Mouse (Mus musculus): Measurements from ENCODE around the gene Clec4e. TPM values are rescaled to one million over a fixed set of nuclear protein-coding genes. Genes with fewer than 3 reads are reported as not detected.
"Not testable (repeated sequence)": the region's sequence is repeated elsewhere in the genome, so short reads cannot be mapped to it uniquely, and the experiment has no call there.

Gene Clec4e
- not detected in 2 replicates for total RNA-seq (2021)
- long read RNA-seq = 0 reads

DNA sequence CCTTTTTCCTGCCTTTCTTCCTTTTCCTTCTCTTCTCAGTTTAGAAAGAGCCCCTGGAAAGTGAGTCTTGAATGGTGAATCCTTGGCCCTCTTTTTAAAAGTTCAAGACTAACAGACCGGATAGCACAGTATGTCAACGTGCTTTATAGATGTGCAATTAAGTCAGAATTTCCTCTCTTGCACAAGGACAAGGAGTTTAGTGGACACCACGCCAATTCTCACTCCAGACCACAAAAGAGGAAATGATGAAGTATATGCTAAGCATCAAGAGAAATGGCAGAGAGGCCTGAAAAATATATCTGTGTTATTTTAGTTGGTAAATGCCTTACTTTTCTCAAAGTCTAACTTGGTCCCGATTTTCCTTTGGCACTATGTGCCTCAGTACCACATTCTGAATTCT lies at the start of gene Clec4e:
Clec4e (minus strand) TSS at position 118 of the 400 bp plus-strand sequence.
- no peak for DNase-seq

DNA sequence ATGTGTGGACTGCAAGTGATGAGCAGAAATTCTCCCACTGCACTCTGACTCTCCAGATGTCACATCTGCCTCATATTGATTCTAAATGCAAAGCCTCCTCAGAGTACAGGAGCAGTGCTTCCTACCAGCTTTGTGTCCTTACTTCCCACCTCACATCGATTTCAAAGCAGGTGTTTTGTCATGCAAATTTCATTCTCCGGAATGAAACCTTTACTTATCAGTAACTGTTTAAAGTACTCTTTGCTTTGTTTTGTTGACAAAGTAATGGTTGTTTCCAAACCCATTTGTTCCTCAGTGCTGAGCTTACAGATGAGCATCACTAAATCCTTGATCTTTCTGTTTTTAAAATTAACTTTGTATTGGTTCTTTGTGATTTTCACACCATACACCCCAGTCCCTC lies 42.8 kb upstream of the Clec4e start:
- DNase-seq = no peak

DNA sequence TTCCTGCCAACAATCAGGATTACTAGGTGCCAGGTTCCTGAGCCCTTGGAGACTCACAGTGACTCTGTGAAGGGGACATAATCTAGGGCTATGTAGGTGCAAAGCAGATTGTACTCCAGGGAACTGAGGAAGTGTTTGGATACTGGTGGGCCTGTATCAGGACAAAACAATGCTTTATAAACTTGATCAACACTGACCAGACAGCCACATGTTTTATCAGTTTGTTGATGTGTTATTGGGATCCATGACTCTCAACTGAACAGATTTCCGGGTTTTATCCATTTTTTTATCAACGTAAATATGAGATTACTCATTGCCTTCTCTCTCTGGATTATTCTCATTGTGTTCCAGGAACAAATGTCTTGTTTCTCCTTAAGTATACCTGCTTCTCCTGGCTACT lies 18.4 kb upstream of the Clec4e start, which contains the start of gene Vmn2r19:
Vmn2r19 (plus strand) TSS at position 301 of the 400 bp plus-strand sequence.
- DNase-seq = no peak

DNA sequence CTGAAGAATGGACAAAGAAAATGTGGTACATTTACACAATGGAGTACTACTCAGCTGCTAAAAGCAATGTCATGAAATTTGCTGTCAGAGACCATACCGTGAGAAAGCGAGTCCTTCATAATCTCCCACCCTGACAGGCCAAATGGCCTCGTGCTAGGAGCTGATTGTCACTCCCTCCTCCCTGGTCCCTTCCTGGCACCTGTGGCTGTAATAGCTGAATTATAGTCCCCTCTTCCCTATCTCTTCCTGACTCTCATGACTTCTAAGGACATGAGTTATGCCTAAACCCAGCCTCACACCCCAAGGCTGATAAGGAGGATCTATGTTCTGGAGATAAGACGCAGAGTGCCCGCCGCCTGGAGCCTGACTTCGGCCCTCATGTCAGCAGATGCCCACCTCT lies 16.6 kb upstream of the Clec4e start:
- not testable (repeated sequence) for DNase-seq

DNA sequence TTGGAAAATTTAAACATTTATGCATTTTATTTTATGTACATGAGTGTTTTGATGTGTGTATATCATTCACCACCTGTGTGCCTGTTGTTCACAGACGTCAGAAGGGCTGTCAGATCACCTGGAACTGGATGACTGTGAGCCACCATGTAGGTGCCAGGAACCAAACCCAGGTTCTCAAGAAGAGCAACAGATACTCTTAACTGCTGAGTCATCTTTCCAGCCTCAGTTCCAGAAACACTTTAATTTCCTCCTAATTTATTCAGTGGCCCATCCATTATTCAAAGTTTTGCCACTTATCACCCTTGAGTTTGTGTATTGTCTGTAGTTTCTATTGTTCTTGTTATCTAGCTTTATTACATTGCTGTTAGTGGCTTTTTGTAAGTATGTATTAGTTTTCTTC lies 7.0 kb upstream of the Clec4e start:
- DNase-seq = no peak

DNA sequence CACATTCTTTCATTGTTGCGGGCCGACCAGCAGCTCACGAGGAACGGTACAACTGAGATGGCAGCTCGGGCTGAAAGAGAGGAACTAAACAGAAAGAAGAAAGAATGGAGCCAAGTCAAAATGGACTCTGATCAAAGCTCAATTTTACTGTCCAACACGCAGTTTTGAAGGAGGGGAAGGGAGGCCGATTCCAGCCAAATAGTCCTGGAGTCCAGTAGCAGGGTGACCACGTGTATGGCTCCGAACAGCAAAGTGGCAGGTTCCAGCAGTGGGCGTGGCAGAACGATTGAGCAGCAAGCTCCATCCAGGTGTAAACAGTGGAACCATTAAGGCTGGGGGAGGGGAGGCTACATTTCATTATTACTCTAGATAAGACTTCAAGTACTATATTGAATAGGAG lies 3.8 kb upstream of the Clec4e start:
- not testable (repeated sequence) for DNase-seq

DNA sequence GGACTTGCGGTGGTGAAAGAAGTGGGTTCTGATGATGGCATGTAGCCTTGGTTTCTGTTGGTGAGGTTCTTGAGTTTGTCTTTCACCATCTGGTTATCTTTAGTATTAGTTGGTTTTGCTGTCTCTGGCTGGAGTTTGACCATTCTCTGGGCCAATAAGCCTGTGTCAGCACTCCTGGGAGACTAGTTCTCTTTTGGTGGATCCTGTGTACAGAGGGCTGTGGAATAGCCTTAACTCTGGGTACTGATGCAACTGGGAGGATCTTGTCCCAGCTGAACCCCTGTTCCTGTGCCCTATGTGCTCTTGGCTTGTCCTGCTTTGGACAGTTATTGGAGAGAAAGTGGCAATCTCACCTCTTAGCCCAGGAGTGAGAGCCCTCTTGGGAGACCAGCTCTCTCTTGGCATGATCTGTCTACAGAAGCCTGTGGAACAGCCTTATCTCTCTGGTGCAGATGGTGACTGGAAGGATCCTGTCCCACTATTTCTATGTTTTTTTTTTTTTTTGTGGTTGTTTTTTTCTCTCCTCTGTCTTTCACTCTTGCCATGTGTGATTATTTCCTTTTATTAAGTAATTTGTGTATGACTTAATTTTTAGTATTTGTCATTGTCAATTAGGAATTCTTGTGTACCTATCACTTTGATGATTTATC lies 3.2 kb upstream of the Clec4e start:
- DNase-seq = no peak

DNA sequence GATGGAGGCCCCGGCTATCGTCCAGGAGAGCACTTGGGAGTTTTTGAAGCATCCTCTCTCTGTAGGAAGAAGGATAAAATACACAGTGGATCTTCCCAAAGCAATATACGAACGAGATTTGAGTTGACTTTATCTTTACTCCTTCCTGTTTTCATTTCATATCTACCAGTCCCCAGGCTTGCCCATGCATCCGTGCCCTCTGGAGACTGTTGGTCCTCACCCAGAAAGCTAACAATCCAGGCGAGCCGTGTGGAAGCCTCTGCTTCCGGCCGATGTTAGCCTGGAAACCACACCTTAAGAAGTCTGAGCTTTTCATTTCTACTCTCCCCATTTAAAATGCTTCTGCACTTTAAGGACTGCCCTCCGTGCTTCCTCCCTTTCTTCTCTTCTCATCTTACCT lies 739 bp downstream of the Clec4e start:
- DNase-seq = no peak

DNA sequence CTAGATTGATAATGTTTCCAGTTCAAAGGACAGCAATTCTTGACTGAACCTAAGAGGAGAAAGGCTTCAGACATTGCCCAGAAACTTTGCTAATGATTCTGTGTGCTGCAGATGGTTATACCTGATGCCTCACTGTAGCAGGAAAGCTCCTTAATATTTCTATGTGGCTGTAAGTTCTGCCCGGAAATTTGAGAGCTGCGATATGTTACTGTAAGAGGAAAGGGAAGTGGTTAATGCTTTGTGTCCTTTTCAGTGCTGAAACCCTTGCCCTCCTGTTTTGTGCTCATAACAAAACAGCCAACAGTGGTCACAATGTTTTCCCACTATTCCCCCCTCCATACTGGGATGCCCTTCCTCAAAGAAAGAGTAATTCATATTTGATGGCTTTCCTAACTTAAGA lies 3.4 kb downstream of the Clec4e start:
- DNase-seq = no peak

DNA sequence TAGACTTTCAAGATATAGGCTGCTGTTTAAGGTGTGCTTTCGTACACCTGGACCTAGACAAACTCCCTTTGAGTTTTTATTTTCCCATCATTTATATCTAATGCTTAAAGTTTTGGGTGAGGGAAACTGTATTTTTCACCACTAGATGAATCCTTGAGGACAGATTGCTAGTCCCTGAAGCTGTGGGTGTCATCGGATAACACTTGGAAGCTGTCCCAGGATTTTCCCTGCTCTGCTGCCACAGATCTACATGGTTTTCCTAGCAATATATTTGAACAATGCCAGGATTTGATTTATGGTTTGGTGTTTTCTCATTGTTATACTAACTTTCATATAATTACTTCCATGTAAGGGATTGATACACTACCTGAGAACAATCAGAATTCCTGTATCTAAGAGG lies 10.2 kb downstream of the Clec4e start:
- DNase-seq = no peak

DNA sequence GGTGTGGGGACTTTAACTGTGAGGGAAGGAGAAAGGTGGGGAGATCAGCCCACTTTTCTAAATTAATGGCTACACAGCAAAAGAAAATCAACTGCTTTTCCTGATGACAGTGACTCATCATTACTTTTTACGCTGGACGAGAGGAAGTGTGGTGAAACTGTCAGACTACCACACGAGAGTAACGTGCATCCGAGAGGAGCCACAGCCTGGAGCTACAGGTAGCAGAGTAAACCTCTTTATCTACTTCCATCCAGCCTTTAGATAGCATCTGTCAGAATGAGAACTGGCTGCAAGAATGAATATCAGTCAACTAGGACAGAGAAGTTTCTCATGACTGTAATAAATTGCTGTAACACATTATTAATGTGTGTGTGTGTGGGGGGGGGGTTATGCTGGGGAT lies 22.7 kb downstream of the Clec4e start:
- DNase-seq = no peak

DNA sequence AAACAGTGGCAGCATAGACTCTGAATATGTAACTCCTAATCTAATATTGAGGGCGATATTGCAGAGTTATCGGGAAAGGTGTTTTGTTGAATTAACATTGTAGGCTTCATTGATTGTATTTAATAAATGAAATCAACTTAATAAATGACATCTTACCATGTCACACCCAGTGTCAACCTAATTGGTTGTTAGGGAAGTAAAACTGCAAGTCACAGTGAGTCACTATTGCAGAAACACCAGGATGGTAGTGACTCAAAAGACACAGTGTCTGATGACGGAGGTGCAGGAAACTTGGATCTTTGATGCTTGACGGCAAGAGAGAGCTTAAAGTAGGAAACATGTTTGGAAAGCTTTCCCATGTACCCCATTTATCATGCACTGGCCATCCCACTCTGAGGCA lies 23.9 kb downstream of the Clec4e start:
- DNase-seq = no peak

DNA sequence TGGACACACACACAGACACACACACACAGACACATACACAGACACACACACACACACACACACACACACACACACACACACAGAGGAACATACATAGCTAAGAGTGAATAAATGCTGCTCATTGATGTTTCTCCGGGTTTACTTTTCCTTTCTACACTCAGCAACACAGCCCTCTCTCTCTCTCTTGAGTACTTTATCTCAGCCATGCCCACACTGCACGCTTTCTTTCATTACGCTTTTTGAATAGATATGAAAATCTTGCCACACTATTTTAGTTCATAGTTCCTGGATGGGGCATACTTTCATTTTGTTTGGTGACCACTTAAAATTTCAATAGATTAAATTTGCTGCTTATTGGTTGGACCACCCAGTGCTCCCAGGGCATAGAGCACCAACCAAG lies 25.5 kb downstream of the Clec4e start:
- no peak for DNase-seq

DNA sequence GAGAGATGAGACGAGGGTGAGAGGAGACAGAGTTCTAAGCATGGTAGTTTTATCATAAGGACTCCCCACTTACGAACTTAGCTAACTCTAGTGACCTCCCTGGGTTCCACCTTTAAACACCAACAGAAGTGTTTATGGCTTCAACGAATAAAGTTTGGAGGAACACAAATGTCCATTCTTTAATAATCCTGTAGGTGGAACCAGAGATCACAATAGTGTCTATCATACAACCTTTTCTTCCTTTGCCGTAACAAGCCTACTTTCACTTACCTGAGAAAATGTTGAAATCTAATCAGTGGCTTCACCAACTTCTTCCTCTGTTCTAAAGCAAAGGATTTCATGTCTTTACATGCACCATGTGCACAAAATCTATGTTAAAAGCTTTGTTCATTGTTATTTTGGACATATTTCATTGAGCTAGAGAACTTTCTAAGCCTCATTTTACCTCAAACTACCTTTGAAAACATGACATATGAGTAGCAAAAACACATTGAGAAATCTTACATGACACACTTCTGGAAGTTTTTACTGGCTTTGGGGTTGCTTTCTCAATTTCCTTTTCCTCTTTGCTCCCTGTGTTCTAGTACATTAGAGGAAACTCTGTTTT lies 28.0 kb downstream of the Clec4e start, which contains the start of gene Clec4d:
Clec4d (plus strand) TSS at position 557 of the 607 bp plus-strand sequence.
- DNase-seq = no peak

DNA sequence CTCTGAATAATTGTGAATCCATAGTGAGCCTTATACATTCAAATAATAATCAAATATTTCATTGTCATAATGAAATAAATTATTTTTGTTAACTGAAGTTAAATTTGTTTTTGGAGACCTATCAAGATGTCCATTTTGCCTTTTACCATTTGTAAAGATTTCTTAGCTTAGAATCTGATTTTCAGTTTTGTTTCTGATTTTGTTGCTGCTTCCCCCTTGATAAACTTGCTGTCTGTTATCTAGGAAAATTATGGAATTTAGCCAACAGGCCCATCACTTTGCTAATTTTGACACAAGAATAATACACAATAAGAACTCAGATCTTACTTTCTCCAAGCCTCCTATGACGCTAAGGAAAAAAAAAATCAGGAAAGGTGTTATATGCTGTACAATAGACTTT lies 28.8 kb downstream of the Clec4e start:
- no peak for DNase-seq

DNA sequence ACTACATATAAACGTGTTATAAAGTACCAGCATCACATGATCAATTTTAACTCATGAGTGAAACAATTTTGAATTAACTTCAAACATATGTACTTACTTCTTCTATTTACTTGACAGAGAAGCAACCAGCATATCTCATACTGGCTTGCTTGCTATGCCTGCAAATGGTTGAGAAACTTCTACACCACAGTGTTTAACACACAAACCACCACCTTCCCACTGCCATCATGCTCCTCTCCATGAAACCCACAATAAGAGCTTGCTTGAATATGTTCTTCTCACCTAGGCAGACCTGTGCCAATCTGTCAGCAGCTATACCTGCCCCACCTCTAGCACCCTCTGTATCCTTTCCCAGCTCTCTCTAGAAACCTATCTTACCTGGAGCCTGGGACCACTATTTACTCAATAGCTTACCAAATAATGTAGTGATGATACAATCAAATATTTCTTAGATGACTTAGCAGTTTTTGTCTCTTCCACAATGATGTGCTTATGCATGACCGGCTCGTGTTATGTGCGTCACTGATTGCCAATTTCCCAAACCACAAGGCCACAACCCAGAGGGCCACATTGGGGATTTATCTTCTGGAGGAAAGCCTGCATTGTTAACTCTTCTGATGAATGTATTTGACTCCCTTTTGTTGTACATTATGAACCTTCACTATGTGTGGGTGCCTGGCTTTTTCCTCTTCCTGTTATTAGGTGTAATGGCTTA lies 29.6 kb downstream of the Clec4e start:
- DNase-seq = no peak

DNA sequence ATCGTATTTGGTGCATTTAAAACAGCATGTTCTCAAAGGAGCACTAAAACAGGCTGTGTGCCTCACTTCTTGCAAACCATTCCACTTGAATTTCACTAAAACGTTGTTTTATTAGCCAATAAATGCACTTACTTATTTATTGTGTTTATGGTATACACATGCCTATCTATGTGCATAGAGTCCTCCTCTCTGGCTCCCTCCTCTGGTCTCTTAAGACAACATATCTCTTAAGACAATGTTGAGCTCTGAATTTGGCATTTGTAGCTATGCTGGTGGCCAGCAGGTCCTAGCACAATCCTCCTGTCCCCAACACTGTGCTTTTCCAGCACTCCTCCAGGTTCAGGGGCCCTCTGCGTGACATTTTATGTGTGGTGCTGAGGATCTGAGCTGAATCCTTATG lies 30.7 kb downstream of the Clec4e start:
- no peak for DNase-seq

DNA sequence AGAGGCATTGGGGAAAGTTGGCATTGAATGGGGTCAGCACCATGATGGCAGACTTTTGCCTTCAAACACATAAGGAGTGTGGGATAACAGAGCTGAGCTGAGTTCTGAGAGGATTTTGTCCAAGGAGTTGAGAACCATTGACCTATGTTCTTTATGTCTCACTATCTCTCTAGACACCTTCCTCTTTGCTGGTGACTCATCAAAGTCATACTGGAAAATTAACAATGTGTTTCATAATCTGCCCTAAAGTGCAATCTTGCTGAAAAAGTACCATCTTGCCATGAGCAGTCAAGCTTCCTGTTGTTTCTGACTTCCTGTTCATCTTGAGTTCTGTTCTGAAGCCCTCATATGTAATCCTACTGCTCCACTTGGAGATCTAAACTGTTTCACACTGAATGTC lies 36.9 kb downstream of the Clec4e start:
- no peak for DNase-seq

DNA sequence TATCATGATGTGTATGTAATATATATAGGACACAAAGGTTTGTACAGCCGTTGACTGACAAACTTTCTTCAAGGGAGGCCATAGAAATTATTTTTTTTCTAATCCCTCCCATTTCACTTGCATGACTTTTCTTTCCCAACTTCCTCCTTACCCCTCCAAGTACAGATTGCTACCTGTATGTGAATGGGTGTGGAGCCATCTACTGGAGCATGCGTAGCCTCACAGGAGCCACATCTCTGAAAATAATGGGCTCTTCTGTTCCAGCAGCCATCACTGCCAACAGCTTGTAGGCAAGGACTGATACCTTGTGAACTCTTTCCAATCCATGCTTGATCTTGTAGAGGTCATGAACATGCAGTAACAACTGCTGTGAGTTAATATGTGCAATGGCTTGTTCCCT lies 40.8 kb downstream of the Clec4e start:
- DNase-seq = not testable (repeated sequence)

DNA sequence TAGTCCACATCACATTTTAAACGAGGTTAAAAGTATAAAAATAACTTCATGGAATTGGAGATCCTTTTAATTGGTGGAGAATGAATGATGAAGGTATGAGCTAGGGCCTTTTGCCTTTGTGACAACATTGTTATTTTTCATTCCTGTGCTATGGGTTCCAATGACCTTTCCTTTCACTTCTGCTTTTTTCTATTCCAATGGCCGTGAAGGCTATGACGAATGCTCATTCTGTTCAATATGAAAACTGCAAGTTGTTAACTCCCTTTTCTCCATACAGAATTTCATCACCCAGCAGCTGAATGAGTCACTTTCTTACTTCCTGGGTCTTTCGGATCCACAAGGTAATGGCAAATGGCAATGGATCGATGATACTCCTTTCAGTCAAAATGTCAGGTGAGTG lies 45.5 kb downstream of the Clec4e start:
- no peak for DNase-seq

DNA sequence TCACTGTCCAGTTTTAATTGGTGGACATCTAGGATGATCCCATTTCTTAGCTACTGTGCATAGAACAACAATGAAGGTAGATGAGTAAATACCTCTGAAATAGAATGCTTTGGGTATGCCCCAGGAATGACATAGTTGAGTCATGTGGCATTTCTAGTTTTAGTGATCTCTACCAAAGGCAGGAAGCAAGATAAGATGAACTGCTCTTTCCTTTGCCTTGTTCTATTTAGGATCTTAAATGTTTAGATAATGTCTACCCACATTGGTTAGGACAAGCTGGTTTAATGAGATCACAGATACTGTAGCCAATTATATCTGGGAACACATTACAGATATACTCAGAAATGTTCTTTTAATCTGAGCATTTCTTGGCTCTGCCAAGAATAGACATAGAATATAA lies 52.1 kb downstream of the Clec4e start:
- DNase-seq = no peak
